Mouse (Mus musculus): Measurements from ENCODE around the gene Ccdc47.

DNA sequence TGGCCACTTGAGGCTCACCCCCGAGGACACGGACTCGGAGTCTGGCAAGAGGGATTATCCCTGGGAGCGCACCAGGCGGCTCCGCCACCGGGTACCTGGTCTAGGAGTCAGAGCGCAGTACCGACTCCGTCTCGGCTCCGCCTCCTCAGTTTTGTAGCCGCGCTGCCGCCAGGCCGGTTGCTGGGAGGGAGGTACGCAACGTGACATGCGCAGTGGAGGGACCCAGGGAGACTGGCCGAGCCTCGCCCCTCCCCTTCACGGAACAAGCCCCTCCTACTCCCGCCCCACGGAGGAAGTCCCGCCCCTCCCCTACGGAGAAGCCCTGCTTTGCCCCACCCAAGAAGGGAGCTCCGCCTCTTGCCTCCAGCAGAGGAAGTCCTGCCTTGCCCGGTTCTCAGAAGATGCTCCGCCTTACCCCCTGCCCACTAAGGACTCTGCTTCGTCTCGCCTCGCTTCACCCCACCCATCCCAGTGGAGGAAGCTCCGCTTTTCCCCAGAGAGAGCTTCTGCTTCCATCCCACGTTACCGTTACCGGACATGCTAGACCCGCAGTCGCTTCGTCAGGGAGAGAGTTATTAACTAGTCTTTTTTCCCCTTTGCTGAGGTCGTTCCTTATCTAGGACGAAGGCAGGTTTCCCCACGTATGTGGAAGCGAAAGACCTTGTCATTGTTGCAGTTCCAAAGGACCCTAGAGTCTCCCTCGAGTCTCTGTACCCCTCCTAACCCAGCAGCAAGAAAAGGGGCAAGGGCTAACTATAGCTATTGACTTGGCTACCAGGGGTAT is 22.6 kb downstream of the Ccdc47 start:
- TF ChIP-seq CTCF (IDR thresholded peaks at IDR 0.05; ENCODE audit: low read depth, low read length) (no peak), EP300 (IDR thresholded peaks at IDR 0.05; ENCODE audit: insufficient read depth, low read depth, low read length) (no peak), POLR2A (IDR thresholded peaks at IDR 0.05; ENCODE audit: insufficient read depth, low read length) (peak; percentile 73)
